Mouse (Mus musculus): Measurements from ENCODE around the gene Rgl2.

Gene Rgl2

DNA sequence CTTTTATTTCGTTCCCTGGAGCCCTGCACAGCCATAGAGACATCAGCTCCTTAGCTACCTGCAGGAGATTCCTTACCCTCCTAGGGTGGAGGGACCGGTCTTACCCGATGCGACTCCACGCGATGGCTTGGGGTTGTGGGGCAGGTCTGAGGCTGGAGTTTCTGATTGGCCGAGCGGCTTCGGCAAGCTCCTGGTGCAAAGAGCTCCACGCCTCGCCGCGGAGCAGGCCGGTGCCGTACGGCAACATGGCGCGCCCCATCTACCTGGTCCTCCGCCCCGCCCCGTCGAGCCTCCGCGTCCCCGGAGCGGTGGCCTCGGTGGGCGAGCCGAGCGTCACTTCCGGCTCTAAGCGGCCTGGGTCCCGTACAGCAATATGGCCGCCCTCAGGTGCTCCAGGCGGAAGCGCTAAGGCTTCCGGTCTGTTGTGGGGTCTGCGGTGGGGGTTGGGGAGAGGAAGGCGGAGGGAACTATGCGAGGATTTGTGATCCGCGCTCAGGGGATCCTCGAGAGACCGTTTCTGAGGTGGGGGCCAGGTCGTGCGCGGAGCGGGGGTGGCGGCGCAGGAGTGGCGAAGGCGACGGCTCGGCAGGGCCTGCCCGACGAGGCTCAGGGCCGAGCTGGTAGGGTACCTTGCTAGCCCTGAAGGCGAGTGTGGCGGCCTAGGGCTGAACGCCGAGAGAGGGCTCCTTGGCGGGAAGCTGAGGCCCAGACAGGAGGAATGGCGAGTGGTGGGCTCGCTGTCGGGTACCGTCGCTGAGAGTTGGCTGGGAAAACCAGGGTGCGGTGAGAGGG is 20.1 kb upstream of the Rgl2 start, which contains the start of gene Daxx:
Daxx (plus strand) TSS at position 338 of the 792 bp plus-strand sequence.
- peak; percentile 97 for DNase-seq

DNA sequence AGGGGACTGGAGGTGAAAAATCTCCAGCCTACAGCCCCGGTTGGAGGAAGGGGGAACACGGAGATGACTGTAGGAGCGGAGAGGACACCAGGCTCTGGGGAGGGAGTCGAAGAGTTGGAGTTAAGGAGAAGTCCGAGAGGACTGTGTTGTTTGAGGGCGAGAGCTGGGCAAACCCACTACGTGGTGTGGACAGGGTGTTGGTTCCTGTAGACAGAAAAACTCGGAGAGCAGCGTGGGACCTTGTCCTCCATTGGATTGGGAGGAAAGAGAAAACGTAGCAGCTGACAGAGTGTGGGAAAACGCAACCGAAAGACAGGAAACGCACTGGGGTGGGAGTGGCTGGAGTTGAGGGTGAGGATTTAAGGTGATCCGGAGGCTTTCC is 19.5 kb upstream of the Rgl2 start:
- no peak for DNase-seq

DNA sequence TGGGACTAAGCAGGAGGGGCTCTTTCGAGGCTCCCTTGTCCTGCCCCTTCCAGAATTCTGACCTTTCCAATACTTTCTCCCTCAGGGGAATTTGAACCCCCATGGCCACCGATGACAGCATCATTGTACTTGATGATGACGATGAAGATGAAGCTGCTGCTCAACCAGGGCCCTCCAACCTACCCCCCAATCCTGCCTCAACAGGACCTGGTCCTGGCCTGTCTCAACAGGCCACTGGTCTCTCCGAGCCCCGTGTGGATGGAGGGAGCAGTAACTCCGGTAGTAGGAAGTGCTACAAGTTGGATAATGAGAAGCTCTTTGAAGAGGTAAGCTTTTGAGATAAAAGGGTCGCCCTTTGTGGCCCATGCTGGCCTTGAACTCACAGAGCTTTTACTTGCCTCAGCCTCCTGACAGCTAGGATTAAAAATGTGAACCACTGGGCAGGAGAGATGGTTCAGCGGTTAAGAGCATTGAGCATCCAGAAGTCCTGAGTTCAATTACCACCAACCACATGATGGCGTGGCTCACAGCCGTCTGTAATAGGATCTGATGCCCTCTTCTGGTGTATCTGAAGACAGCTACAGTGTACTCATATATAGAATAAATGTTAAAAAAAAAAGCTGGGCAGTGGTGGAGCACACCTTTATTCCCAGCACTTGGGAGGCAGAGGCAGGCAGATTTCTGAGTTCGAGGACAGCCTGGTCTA is 18.8 kb upstream of the Rgl2 start:
- no peak for DNase-seq

- no peak for DNase-seq
Measured at GRCm38 (mm10) chr17:33911052-33911812, 18.1 kb upstream of the Rgl2 start.

GRCm38 (mm10) chr17:33911813-33912414 is 17.4 kb upstream of the Rgl2 start:
- no peak for DNase-seq

DNA sequence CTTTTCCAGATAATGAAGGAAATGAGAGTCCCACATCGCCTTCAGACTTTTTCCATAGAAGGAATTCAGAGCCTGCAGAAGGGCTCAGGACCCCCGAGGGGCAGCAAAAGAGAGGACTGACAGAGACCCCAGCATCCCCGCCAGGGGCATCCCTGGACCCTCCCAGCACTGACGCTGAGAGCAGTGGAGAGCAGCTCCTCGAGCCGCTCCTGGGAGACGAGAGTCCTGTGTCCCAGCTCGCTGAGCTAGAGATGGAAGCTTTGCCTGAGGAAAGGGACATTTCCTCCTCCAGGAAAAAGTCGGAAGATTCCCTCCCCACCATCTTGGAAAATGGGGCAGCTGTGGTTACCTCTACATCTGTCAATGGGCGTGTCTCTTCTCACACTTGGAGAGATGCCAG is 16.1 kb upstream of the Rgl2 start:
- no peak for DNase-seq

- no peak for DNase-seq
Measured at GRCm38 (mm10) chr17:33913905-33914304, 15.4 kb upstream of the Rgl2 start.

GRCm38 (mm10) chr17:33914969-33915391 is 14.4 kb upstream of the Rgl2 start:
- DNase-seq, result no peak

- peak; percentile 93 for DNase-seq
Measured at GRCm38 (mm10) chr17:33915671-33916250, 13.6 kb upstream of the Rgl2 start, which contains the start of the genes Tapbp and Zbtb22. Gene Tapbp, plus strand, starts transcription at chr17:33915899. Gene Zbtb22, plus strand, starts transcription at chr17:33915904.

GRCm38 (mm10) chr17:33916294-33916693 is 13.0 kb upstream of the Rgl2 start:
- no peak for DNase-seq

DNA sequence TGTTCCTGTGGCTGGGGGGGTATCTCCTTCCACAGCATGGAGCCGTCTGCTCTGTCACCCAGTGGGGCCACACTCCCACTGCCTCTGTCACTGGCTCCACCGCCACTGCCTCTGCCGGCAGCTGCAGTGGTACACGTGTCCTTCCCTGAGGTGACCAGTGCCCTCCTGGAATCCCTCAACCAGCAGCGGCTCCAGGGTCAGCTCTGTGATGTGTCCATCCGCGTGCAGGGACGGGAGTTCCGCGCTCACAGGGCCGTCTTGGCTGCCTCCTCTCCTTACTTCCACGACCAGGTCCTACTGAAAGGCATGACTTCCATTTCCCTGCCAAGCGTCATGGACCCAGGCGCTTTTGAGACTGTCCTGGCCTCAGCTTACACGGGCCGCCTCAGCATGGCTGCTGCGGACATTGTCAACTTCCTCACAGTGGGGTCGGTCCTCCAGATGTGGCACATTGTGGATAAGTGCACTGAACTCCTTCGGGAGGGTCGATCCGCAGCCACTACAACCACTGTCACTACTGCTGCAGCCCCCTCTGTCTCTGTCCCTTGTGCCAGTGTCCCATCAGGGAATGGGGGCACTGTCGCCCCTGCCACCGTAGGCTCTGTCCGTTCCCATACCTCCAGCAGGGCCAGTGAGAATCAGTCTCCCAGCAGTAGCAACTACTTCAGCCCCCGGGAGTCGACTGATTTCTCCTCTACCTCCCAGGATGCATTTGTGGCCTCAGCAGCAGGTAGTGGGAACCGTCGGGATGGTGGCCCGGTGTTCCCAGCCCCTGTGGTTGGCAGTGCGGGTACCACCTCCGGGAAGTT is 12.3 kb upstream of the Rgl2 start:
- no peak for DNase-seq

DNA sequence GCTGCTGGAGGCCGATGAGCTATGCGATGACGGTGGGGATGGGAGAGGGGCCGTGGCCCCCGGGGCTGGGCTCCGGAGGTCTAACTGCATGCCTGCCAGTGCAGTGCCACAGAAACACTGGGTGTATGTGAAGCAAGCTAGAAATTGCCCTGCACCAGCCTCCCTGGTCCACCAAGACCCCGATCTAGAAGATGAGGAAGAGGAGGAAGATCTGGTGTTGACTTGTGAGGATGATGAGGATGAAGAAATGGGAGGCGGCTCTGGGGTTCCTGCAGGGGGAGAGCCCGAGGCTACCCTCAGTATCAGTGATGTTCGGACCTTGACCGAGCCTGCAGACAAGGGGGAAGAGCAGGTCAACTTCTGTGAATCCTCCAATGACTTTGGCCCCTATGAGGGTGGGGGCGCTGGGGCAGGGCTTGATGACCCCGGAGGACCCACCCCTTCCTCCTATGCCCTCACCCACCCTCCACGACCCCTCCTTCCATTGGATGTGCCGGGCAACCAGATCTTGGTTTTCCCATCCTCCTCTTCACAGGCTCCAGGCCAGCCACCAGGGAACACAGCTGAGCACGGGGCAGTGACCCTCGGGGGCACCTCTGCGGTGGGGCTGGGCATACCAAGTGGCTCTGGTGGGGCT is 11.6 kb upstream of the Rgl2 start:
- DNase-seq, result no peak

- no peak for DNase-seq
Measured at GRCm38 (mm10) chr17:33918293-33919203, 10.8 kb upstream of the Rgl2 start.

GRCm38 (mm10) chr17:33919351-33920281 is 9.7 kb upstream of the Rgl2 start:
- DNase-seq, result no peak

GRCm38 (mm10) chr17:33920282-33921097 is 8.9 kb upstream of the Rgl2 start:
- peak; percentile 73 for DNase-seq

GRCm38 (mm10) chr17:33921361-33921760 is 8.0 kb upstream of the Rgl2 start:
- no peak for DNase-seq

DNA sequence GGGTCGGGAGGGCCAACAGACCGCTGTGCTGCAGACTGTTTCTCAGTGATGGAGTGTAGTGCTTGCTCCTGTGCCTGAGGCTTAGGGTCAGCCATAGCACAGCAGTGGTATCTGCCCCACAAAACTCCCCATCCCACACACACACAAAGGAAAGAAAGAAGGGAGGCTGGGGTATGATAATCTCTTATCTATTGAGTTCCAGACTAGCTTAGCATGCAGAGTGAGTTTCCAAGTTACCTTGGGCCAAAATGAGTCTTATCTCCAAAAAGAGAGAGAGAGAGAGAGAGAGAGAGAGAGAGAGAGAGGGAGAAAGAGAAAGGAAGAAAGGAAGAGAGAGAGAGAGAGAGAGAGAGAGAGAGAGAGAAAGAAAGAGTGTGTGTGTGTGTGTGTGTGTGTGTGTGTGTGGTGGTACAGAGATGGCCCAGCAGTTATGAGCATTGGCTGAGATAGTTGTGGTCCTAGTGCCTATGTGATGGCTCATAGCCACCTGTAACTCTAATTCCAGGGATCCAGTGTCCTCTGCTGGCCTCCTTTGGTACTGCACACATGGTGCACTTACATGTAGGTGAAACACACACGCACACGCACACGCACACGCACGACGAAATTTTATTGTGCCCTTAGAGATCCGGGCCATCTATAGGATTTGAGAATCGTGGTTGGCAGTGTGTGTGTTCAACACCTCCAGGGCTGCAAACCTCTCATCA is 4.6 kb upstream of the Rgl2 start:
- peak; percentile 63 for DNase-seq

Measured in right cerebral cortex, postnatal 4 days (tissue).